Comparison of ENCODE assay signal across 8 mouse cellular contexts in genomic region chr7:130546791-130547484, GRCm38 (mm10). TPM values are rescaled to one million over a fixed set of nuclear protein-coding genes. Genes with fewer than 3 reads are reported as not detected.
DNase-seq lines count a peak whose midpoint lies in the region; ATAC-seq and TF ChIP-seq lines count a peak whose summit lies in the region.

No protein-coding gene starts in this region.

- peak; percentile 91 for TF ChIP-seq CTCF in gastrocnemius, adult 2 months (IDR thresholded peaks at IDR 0.05)
- peak; percentile 81 for TF ChIP-seq CTCF in hindbrain, postnatal 0 days (IDR thresholded peaks at IDR 0.05; ENCODE audit: low read depth)
- peak; percentile 83 for TF ChIP-seq CTCF in left cerebral cortex, adult 2 months (IDR thresholded peaks at IDR 0.05)

- H3K9ac ChIP-seq in hindbrain, postnatal 0 days (replicated peaks; ENCODE audit: low read length), result peak overlapping the region; percentile 90

- ATAC-seq in common myeloid progenitor, adult 5-6 weeks (replicated peaks; ENCODE audit: low read depth, poor library complexity, severe bottlenecking), result peak; percentile 94
- peak; percentile 95 for ATAC-seq in hindbrain, postnatal 0 days
- peak; percentile 94 for ATAC-seq in megakaryocyte, adult 5-6 weeks (ENCODE audit: poor library complexity, severe bottlenecking)

- H3K9me3 ChIP-seq in hindbrain, postnatal 0 days (ENCODE audit: low read length), result no peaks in the 10 kb centered on the region

- no peaks in the 10 kb centered on the region for H3K27me3 ChIP-seq in hindbrain, postnatal 0 days (ENCODE audit: insufficient read depth, low read length)

- intact Hi-C loops in gastrocnemius, adult 2 months (cut with DNase I), result no loop called here
- intact Hi-C loops in left cerebral cortex, adult 2 months (cut with DNase I), result loop anchor here (2.0 to 5.0 kb wide), 6 partner anchors 28 to 215 kb away; no protein-coding TSS in a partner anchor

- H3K4me3 ChIP-seq in gastrocnemius, adult 2 months, result peak overlapping the region; percentile 94
- H3K4me3 ChIP-seq in hindbrain, postnatal 0 days (ENCODE audit: low read length), result peak overlapping the region; percentile 87
- peak overlapping the region; percentile 85 for H3K4me3 ChIP-seq in left cerebral cortex, adult 2 months

- peaks cover 12% of the 10 kb centered on the region for H3K36me3 ChIP-seq in hindbrain, postnatal 0 days (ENCODE audit: insufficient read depth, low read length)

- under 1% methylated on average over 84 of the region's 84 CpGs for WGBS in hindbrain, postnatal 0 days

- H3K27ac ChIP-seq in gastrocnemius, adult 2 months, result peak overlapping the region; percentile 99
- H3K27ac ChIP-seq in hindbrain, postnatal 0 days, result peak overlapping the region; percentile 99
- H3K27ac ChIP-seq in left cerebral cortex, adult 2 months, result peak overlapping the region; percentile 97

- peak overlapping the region; percentile 87 for H3K4me2 ChIP-seq in hindbrain, postnatal 0 days (ENCODE audit: low read depth, low read length)

- H3K4me1 ChIP-seq in hindbrain, postnatal 0 days (ENCODE audit: insufficient read depth, low read length), result peaks cover 10% of the 10 kb centered on the region; the same call in 1 of the 2 replicates

- DNase-seq in ZHBTc4 (ENCODE audit: low read depth, low spot score), result peak; percentile 98
- DNase-seq in gastrocnemius, adult 2 months, result peak; percentile 95
- peak; percentile 96 for DNase-seq in hindbrain, postnatal 0 days (ENCODE audit: low spot score)
- peak; percentile 89 to 93 for DNase-seq in left cerebral cortex, adult 2 months (ENCODE audit: extremely low spot score in 1 of 2, low spot score in 2 of 2)
- DNase-seq in right cerebral cortex, adult 2 months (ENCODE audit: low spot score in 2 of 2), result peak; percentile 92
- peak; percentile 93 for DNase-seq in urinary bladder, postnatal 14 days (ENCODE audit: low spot score)

RNA-seq across cellular contexts. Expression of gene Nsmce4a, which starts 26.0 kb away (rescaled TPM):
- total RNA-seq in common myeloid progenitor, adult 5-6 weeks (2017), result 188 and 223 TPM in 2 replicates
- total RNA-seq in gastrocnemius, adult 2 months (2021), result 10 to 100 TPM; 28.6 to 33.8 TPM
- total RNA-seq in hindbrain, postnatal 0 days (2014; rRNA removed), result 32.2 and 42.0 TPM in 2 replicates
- polyA plus RNA-seq in hindbrain, postnatal 0 days (2015; fragmentation: Nextera tagmentation; extraction: Ambion mirVana), result 82.3 and 91.3 TPM in 2 replicates
- total RNA-seq in left cerebral cortex, adult 2 months (2021), result 10 to 100 TPM; 33.6 to 40.3 TPM
- total RNA-seq in megakaryocyte, adult 5-6 weeks (2015), result 152 and 195 TPM in 2 replicates
- 146 and 152 TPM in 2 replicates for total RNA-seq in megakaryocyte, adult 5-6 weeks (2017)

RNA-seq across cellular contexts. Expression of gene Ate1, which starts 26.8 kb away (rescaled TPM):
- 70.1 and 77.5 TPM in 2 replicates for total RNA-seq in common myeloid progenitor, adult 5-6 weeks (2017)
- 10 to 100 TPM; 36.0 to 36.6 TPM for total RNA-seq in gastrocnemius, adult 2 months (2021)
- total RNA-seq in hindbrain, postnatal 0 days (2014; rRNA removed), result 47.2 and 48.0 TPM in 2 replicates
- 116 and 119 TPM in 2 replicates for polyA plus RNA-seq in hindbrain, postnatal 0 days (2015; fragmentation: Nextera tagmentation; extraction: Ambion mirVana)
- total RNA-seq in left cerebral cortex, adult 2 months (2021), result 10 to 100 TPM; 63.8 to 64.7 TPM
- 27.5 and 39.2 TPM in 2 replicates for total RNA-seq in megakaryocyte, adult 5-6 weeks (2015)
- 53.6 and 67.2 TPM in 2 replicates for total RNA-seq in megakaryocyte, adult 5-6 weeks (2017)

RNA-seq across cellular contexts. Expression of gene Tacc2, which starts 30.3 kb away (rescaled TPM):
- 2.4 and 3.6 TPM in 2 replicates for total RNA-seq in common myeloid progenitor, adult 5-6 weeks (2017)
- total RNA-seq in gastrocnemius, adult 2 months (2021), result 100 to 1,000 TPM; 515 to 576 TPM
- 37.9 and 38.4 TPM in 2 replicates for total RNA-seq in hindbrain, postnatal 0 days (2014; rRNA removed)
- 46.0 and 51.8 TPM in 2 replicates for polyA plus RNA-seq in hindbrain, postnatal 0 days (2015; fragmentation: Nextera tagmentation; extraction: Ambion mirVana)
- 10 to 100 TPM; 65.9 to 67.6 TPM for total RNA-seq in left cerebral cortex, adult 2 months (2021)
- total RNA-seq in megakaryocyte, adult 5-6 weeks (2015), result 0.38 and 1.8 TPM in 2 replicates
- 0.16 and 0.22 TPM in 2 replicates for total RNA-seq in megakaryocyte, adult 5-6 weeks (2017)

Comparison
In these comparisons a context has a peak if more than half of its experiments do, and no peak if none do; other contexts are left out.
1. Peak in every context shown above with its lines: DNase-seq, ATAC-seq, H3K4me3 ChIP-seq and H3K27ac ChIP-seq.
2. RNA of gene Tacc2, which starts 30.3 kb away (total RNA-seq): 515 to 576 TPM in gastrocnemius, adult 2 months; 65.9 to 67.6 TPM in left cerebral cortex, adult 2 months, 37.9 to 38.4 TPM in hindbrain, postnatal 0 days, 2.4 to 3.6 TPM in common myeloid progenitor, adult 5-6 weeks and 0.16 to 1.8 TPM in megakaryocyte, adult 5-6 weeks; every median in the first group is over 4 times any median in the second.